Mouse (Mus musculus) CH12.LX (cell line): ENCODE measurements around the gene Gna12. TPM values are rescaled to one million over a fixed set of nuclear protein-coding genes. Genes with fewer than 3 reads are reported as not detected.

Experiments
- DNase-seq: peaks from one replicate; pipeline ENCODE4 v3.0.0-alpha.2; 2013; ENCODE audit errors: extremely low read depth
- H3K27ac ChIP-seq: 2 replicates; pipeline ENCODE4 v1.5.1; 2012; ENCODE audit warnings: low read depth, mild to moderate bottlenecking, control low read depth, moderate library complexity; ENCODE audit not compliant: insufficient read depth
- H3K27me3 ChIP-seq: replicated peaks from 2 replicates; pipeline ENCODE3; 2012; ENCODE audit warnings: inconsistent platforms
- H3K36me3 ChIP-seq, 2 experiments: replicated peaks in 1 of 2; 2 replicates each; pipeline versions ENCODE3 to v1.6.1; 2012; ENCODE audit warnings: inconsistent platforms in 1 of 2, low read length in 1 of 2, mild to moderate bottlenecking in 1 of 2, mixed read lengths in 1 of 2, moderate library complexity in 1 of 2; ENCODE audit not compliant: control insufficient read depth in 1 of 2, insufficient read depth in 1 of 2
- H3K4me1 ChIP-seq, 2 experiments: 2 replicates each; pipeline ENCODE4 v1.6.1; 2012; ENCODE audit warnings: inconsistent platforms in 1 of 2, moderate library complexity in 1 of 2; ENCODE audit not compliant: insufficient read depth in 2 of 2, control insufficient read depth in 1 of 2
- H3K4me2 ChIP-seq: 2 replicates; pipeline ENCODE4 v1.6.1; 2012; ENCODE audit warnings: low read depth, mild to moderate bottlenecking, control low read depth; ENCODE audit not compliant: poor library complexity, insufficient read depth, severe bottlenecking
- H3K4me3 ChIP-seq, 3 experiments: fragments of 150-350 bp in 1 of 3; sonication (generic) in 1 of 3; replicated peaks in 1 of 3; 2 replicates each; pipeline versions ENCODE3 to v1.5.1; 2011 to 2012; ENCODE audit warnings: low read depth in 2 of 3, low read length in 2 of 3, mild to moderate bottlenecking in 2 of 3, moderate library complexity in 2 of 3, control low read depth in 1 of 3, improper control_type of control experiment in 1 of 3, inconsistent platforms in 1 of 3, mixed read lengths in 1 of 3; ENCODE audit not compliant: poor library complexity in 1 of 3
- H3K79me2 ChIP-seq: replicated peaks from 2 replicates; pipeline ENCODE4 v1.6.1; 2012; ENCODE audit warnings: mild to moderate bottlenecking, moderate library complexity; ENCODE audit not compliant: control insufficient read depth, poor library complexity, insufficient read depth, severe bottlenecking; ENCODE audit errors: extremely low read depth
- H3K9ac ChIP-seq: 2 replicates; pipeline ENCODE4 v1.6.1; 2012; ENCODE audit warnings: low read depth, mild to moderate bottlenecking, control low read depth, moderate library complexity; ENCODE audit not compliant: insufficient read depth
- H3K9me3 ChIP-seq: replicated peaks from 2 replicates; pipeline ENCODE3; 2012; ENCODE audit warnings: low read length, inconsistent platforms, mixed read lengths
- CTCF ChIP-seq, 2 experiments: IDR thresholded peaks in 1 of 2; conservative IDR thresholded peaks in 1 of 2; 2 replicates each; pipeline ENCODE4 v1.5.1; 2011 to 2012; ENCODE audit warnings: low read depth in 2 of 2, low read length in 2 of 2, improper control_type of control experiment in 1 of 2, inconsistent platforms in 1 of 2, mild to moderate bottlenecking in 1 of 2, moderate library complexity in 1 of 2
- E2F4 ChIP-seq: IDR thresholded peaks from 2 replicates; pipeline ENCODE4 v1.6.1; 2011; ENCODE audit warnings: low read depth, low read length, improper control_type of control experiment; ENCODE audit not compliant: insufficient replicate concordance
- ELF1 ChIP-seq: IDR thresholded peaks from 2 replicates; pipeline ENCODE4 v1.6.1; 2014; ENCODE audit warnings: low read depth, mild to moderate bottlenecking, inconsistent platforms, low read length, improper control_type of control experiment
- EP300 ChIP-seq: IDR thresholded peaks from 2 replicates; pipeline ENCODE4 v1.6.1; 2011; ENCODE audit warnings: low read length, improper control_type of control experiment
- GABPA ChIP-seq: IDR thresholded peaks from 2 replicates; pipeline ENCODE4 v1.6.1; 2012; ENCODE audit warnings: low read depth, low read length, improper control_type of control experiment, inconsistent platforms; ENCODE audit not compliant: insufficient replicate concordance
- HCFC1 ChIP-seq: IDR thresholded peaks from 2 replicates; pipeline ENCODE4 v1.6.1; 2012; ENCODE audit warnings: low read depth, mild to moderate bottlenecking, inconsistent platforms, low read length, improper control_type of control experiment
- IRF4 ChIP-seq: IDR thresholded peaks from 2 replicates; pipeline ENCODE4 v1.6.1; 2014; ENCODE audit warnings: low read depth, mild to moderate bottlenecking, inconsistent platforms, low read length, improper control_type of control experiment
- JUN ChIP-seq: IDR thresholded peaks from 2 replicates; pipeline ENCODE4 v1.6.1; 2011; ENCODE audit warnings: low read depth, mild to moderate bottlenecking, low read length, improper control_type of control experiment, moderate library complexity; ENCODE audit not compliant: insufficient read depth
- KAT2A ChIP-seq: IDR thresholded peaks from 2 replicates; pipeline ENCODE4 v1.6.1; 2012; ENCODE audit warnings: low read length, improper control_type of control experiment, inconsistent platforms; ENCODE audit not compliant: insufficient replicate concordance
- MAZ ChIP-seq: IDR thresholded peaks from 2 replicates; pipeline ENCODE4 v1.6.1; 2012; ENCODE audit warnings: low read depth, mild to moderate bottlenecking, inconsistent platforms, low read length, improper control_type of control experiment, moderate library complexity
- NRF1 ChIP-seq: IDR thresholded peaks from 2 replicates; pipeline ENCODE4 v1.6.1; 2014; ENCODE audit warnings: low read depth, mild to moderate bottlenecking, inconsistent platforms, low read length, improper control_type of control experiment, moderate library complexity
- PAX5 ChIP-seq: IDR thresholded peaks from 2 replicates; pipeline ENCODE4 v1.6.1; 2012; ENCODE audit warnings: low read length, inconsistent platforms, mixed read lengths
- POLR2AphosphoS2 ChIP-seq: IDR thresholded peaks from 2 replicates; pipeline ENCODE4 v1.6.1; 2011; ENCODE audit warnings: low read depth, low read length, improper control_type of control experiment
- RCOR1 ChIP-seq: conservative IDR thresholded peaks from 2 replicates; pipeline ENCODE4 v1.6.1; 2012; ENCODE audit warnings: low read depth, mild to moderate bottlenecking, inconsistent platforms, low read length, improper control_type of control experiment
- SIN3A ChIP-seq: IDR thresholded peaks from 2 replicates; pipeline ENCODE4 v1.6.1; 2012; ENCODE audit warnings: low read length, improper control_type of control experiment, inconsistent platforms
- SMC3 ChIP-seq: IDR thresholded peaks from 2 replicates; pipeline ENCODE4 v1.6.1; 2011; ENCODE audit warnings: low read depth, low read length, improper control_type of control experiment
- TBP ChIP-seq: conservative IDR thresholded peaks from 2 replicates; pipeline ENCODE4 v1.6.1; 2011; ENCODE audit warnings: low read depth, low read length, improper control_type of control experiment
- TCF12 ChIP-seq: IDR thresholded peaks from 2 replicates; pipeline ENCODE4 v1.6.1; 2014; ENCODE audit warnings: low read depth, mild to moderate bottlenecking, inconsistent platforms, low read length, improper control_type of control experiment
- USF1 ChIP-seq: IDR thresholded peaks from 2 replicates; pipeline ENCODE4 v1.6.1; 2014; ENCODE audit warnings: low read depth, mild to moderate bottlenecking, inconsistent platforms, low read length, improper control_type of control experiment
- ZKSCAN1 ChIP-seq: IDR thresholded peaks from 2 replicates; pipeline ENCODE4 v1.6.1; 2012; ENCODE audit warnings: low read depth, inconsistent platforms, low read length, improper control_type of control experiment, borderline replicate concordance
- ZMIZ1 ChIP-seq: IDR thresholded peaks from 2 replicates; pipeline ENCODE4 v1.6.1; 2012; ENCODE audit warnings: low read depth, mild to moderate bottlenecking, inconsistent platforms, low read length, improper control_type of control experiment
- dilution Hi-C: fragments of 300-500 bp; cut with MboI; formaldehyde crosslinking; loops from 2 replicates; pipeline ENCODE4 v1.14.3; 2020; ENCODE audit warnings: low sequenced_read_pairs; ENCODE audit not compliant: extremely low pct_unique_long_range_greater_than_20kb, extremely low pct_ligation_motif_present
- in situ Hi-C: fragments of 300-500 bp; cut with MboI; formaldehyde crosslinking; loops from 3 replicates; pipeline ENCODE4 v1.14.3; 2019; ENCODE audit warnings: low sequenced_read_pairs, low pct_ligation_motif_present, low pct_unique_long_range_greater_than_20kb, mixed read lengths
- polyA plus RNA-seq: library from polyadenylated mRNA; unstranded; fragments of >175 nt; gene quantifications from 2 replicates; pipeline ENCODE4 v1.2.1, GENCODE M21; 2012; ENCODE audit warnings: low read depth; ENCODE audit not compliant: insufficient read length
- total RNA-seq, 2 experiments: library from RNA; depleted of rRNA; stranded (reverse); fragments of 300-350 nt in 1 of 2; fragments of >200 nt in 1 of 2; gene quantifications; 2 replicates each; pipeline ENCODE4 v1.2.3; 2012 to 2014

Gna12 gene
- total and polyA plus RNA-seq, 3 experiments: 11.5 to 15.8 (median 15.4) TPM

- no peaks in the 10 kb centered on the region for H3K79me2 ChIP-seq
- DNase-seq: no peak
- H3K27me3 ChIP-seq: no peaks in the 10 kb centered on the region
- no peak overlapping the region for H3K9ac ChIP-seq
- no peak overlapping the region for H3K4me2 ChIP-seq
- no peak overlapping the region for H3K27ac ChIP-seq
- in situ Hi-C loops (no loop called here), dilution Hi-C loops (no loop called here)
- TF ChIP-seq PAX5 (no peak), CTCF (conservative IDR thresholded peaks at IDR 0.05 in 1 of 2, IDR thresholded peaks at IDR 0.05 in 1 of 2; ENCODE audit: low read depth in 2 of 2, low read length in 2 of 2) (peak; percentile 23 to 30; a peak in 3 of 4 replicates), E2F4 (no peak), ZMIZ1 (no peak), ZKSCAN1 (no peak), USF1 (no peak)
- peaks cover 14% of the 10 kb centered on the region for H3K9me3 ChIP-seq
- H3K36me3 ChIP-seq: peaks cover 22 to 64% of the 10 kb centered on the region in 2 experiments
- H3K4me3 ChIP-seq: no peak overlapping the region
- H3K4me1 ChIP-seq: peaks cover 16 to 28% of the 10 kb centered on the region in 2 experiments
Measured at GRCm38 (mm10) chr5:140752639-140753038, 77.6 kb downstream of the Gna12 start.

- dilution Hi-C loops: no loop called here
- DNase-seq: no peak
- Histone ChIP-seq H3K9me3 (peaks cover 14% of the 10 kb centered on the region), H3K4me2 (no peak overlapping the region), H3K27me3 (no peaks in the 10 kb centered on the region), H3K27ac (no peak overlapping the region), H3K4me3 (no peak overlapping the region), H3K79me2 (no peaks in the 10 kb centered on the region), H3K9ac (no peak overlapping the region), H3K36me3 (peaks cover 22 to 68% of the 10 kb centered on the region in 2 experiments), H3K4me1 (peaks cover 16 to 30% of the 10 kb centered on the region in 2 experiments)
- in situ Hi-C loops: no loop called here
- TF ChIP-seq ZMIZ1 (no peak), MAZ (no peak), NRF1 (no peak), ELF1 (no peak), TBP (no peak), SMC3 (no peak), PAX5 (no peak), SIN3A (no peak), JUN (no peak), KAT2A (no peak), TCF12 (no peak), GABPA (no peak), RCOR1 (no peak), IRF4 (no peak), POLR2AphosphoS2 (no peak), HCFC1 (no peak), EP300 (no peak), CTCF (conservative IDR thresholded peaks at IDR 0.05 in 1 of 2, IDR thresholded peaks at IDR 0.05 in 1 of 2; ENCODE audit: low read depth in 2 of 2, low read length in 2 of 2) (no peak)
Measured at GRCm38 (mm10) chr5:140752041-140752440, 78.2 kb downstream of the Gna12 start.
